Mouse (Mus musculus): ENCODE data around the gene Stk16.

GRCm38 (mm10) chr1:75239591-75239990, 29.0 kb downstream of the Stk16 start:
- TF ChIP-seq TAL1 (conservative IDR thresholded peaks at IDR 0.05; ENCODE audit: low read depth, low read length) (no peak), CTCF (IDR thresholded peaks at IDR 0.05; ENCODE audit: low read depth, low read length) (no peak), GATA1 (IDR thresholded peaks at IDR 0.05; ENCODE audit: borderline replicate concordance, low read length) (no peak), POLR2AphosphoS5 (IDR thresholded peaks at IDR 0.05; ENCODE audit: insufficient replicate concordance, low read depth, low read length) (no peak), GATA2 (IDR thresholded peaks at IDR 0.05; ENCODE audit: borderline replicate concordance, low read depth, low read length) (no peak)

All from G1E (cell line).